Mouse (Mus musculus) cerebellum, adult 2 months (tissue): ENCODE measurements around the gene Art3.

ENCODE experiments used
- CTCF ChIP-seq: fragments of 200-500 bp; IDR thresholded peaks from 2 replicates; pipeline ENCODE4 v1.5.1; 2011; ENCODE audit warnings: low read depth, mild to moderate bottlenecking, control low read depth, low read length, moderate library complexity, borderline replicate concordance; ENCODE audit not compliant: insufficient read depth
- POLR2A ChIP-seq: fragments of 200-500 bp; IDR thresholded peaks from 2 replicates; pipeline ENCODE4 v1.6.1; 2011; ENCODE audit warnings: low read length, control low read depth, borderline replicate concordance; ENCODE audit not compliant: insufficient read depth

DNA sequence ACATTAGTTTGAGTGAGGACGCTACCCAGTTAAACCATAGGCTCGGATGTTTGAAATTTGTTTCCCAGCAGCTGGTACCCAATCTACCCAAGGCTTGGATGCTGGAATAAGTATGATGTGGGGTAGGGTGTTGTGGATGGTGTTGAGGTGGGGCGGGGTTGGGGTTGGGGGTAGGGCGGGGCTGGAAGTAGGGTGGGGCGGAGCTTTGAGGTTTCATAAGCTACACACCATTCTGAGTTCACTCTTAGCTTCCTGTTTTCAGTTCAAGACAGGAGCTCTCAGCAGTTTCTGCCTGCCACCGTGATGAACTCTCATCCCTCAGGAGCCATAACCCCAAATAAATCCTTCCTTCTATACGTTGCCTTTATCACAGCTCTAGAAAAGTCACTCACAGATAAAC lies 13.5 kb upstream of the Art3 start:
- TF ChIP-seq CTCF, result no peak
- no peak for TF ChIP-seq POLR2A
